Mouse (Mus musculus): ENCODE measurements around the gene Serpina3a. TPM values are rescaled to one million over a fixed set of nuclear protein-coding genes. Genes with fewer than 3 reads are reported as not detected.

The Serpina3a gene
- total and polyA plus RNA-seq, 3 experiments, result not detected

DNA sequence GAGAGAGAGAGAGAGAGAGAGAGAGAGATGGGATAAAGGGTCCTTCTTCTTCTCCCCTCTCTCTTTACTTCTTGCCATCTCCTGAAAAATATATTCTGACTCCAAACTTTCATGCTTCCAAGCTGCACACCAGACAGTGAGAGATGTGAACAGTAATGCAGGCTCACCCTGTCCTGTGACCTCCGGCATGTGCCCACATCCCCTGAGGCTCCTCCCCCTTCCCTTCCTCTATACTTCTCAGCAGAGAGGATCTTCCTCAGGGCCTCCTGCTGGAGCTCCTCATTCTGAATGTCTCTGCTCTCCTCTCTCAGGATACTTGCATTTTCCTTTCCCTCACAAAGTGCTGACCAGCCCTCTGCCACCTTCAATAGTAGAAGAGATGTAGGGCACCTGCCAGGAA, 29.9 kb downstream of the Serpina3a start:
- Histone ChIP-seq H3K27me3 (ENCODE audit: control insufficient read depth in 1 of 2, insufficient read depth in 2 of 2, low read length in 2 of 2) (no peaks in the 10 kb centered on the region), H3K9me3 (replicated peaks; ENCODE audit: insufficient read depth, low read length) (no peaks in the 10 kb centered on the region)
- no peak for DNase-seq (ENCODE audit: low read depth, low spot score)

DNA sequence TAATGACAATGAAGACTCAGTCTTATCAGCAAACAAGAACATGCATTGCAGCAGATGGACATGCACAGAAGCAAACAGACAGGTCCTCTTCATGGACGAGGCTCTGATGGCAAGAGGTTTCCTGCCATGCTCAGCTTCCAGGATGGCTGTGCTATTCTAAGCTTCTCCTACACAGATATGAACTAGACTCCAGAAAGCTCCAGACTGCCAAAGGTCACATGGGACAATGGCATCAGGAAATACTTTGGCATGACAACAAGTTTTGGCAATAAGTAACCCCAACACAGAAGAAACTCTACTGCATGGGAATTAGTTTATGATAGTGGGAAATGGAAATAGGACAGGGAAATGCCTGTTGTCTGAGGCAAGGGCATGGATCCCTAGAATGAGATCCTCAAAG, 30.8 kb downstream of the Serpina3a start:
- Histone ChIP-seq H3K36me3 (ENCODE audit: control insufficient read depth in 1 of 2, insufficient read depth in 2 of 2, low read length in 2 of 2) (no peaks in the 10 kb centered on the region), H3K9ac (ENCODE audit: control insufficient read depth, low read depth, low read length, poor library complexity, severe bottlenecking) (no peak overlapping the region), H3K4me1 (ENCODE audit: control insufficient read depth in 1 of 2, insufficient read depth in 2 of 2, low read length in 2 of 2) (no peaks in the 10 kb centered on the region), H3K27ac (ENCODE audit: control insufficient read depth, low read depth, low read length) (no peak overlapping the region), H3K9me3 (replicated peaks; ENCODE audit: insufficient read depth, low read length) (no peaks in the 10 kb centered on the region), H3K4me3 (ENCODE audit: control insufficient read depth in 1 of 2, insufficient read depth in 1 of 2, low read depth in 2 of 2, low read length in 2 of 2) (no peak overlapping the region), H3K79me2 (ENCODE audit: control insufficient read depth, insufficient read depth, low read length, poor library complexity) (no peaks in the 10 kb centered on the region), H3K27me3 (ENCODE audit: control insufficient read depth in 1 of 2, insufficient read depth in 2 of 2, low read length in 2 of 2) (no peaks in the 10 kb centered on the region)
- no peak for DNase-seq (ENCODE audit: low read depth, low spot score)
- TF ChIP-seq RAD21 (IDR thresholded peaks at IDR 0.05; ENCODE audit: low read depth, low read length), result no peak

More for the DNA sequence above, 29.9 kb downstream of the Serpina3a start:
- no peak overlapping the region for H3K27ac ChIP-seq (ENCODE audit: control insufficient read depth, low read depth, low read length)
- H3K36me3 ChIP-seq (ENCODE audit: control insufficient read depth in 1 of 2, insufficient read depth in 2 of 2, low read length in 2 of 2), result no peaks in the 10 kb centered on the region
- no peak overlapping the region for H3K4me3 ChIP-seq (ENCODE audit: control insufficient read depth in 1 of 2, insufficient read depth in 1 of 2, low read depth in 2 of 2, low read length in 2 of 2)
- H3K79me2 ChIP-seq (ENCODE audit: control insufficient read depth, insufficient read depth, low read length, poor library complexity), result no peaks in the 10 kb centered on the region
- H3K4me1 ChIP-seq (ENCODE audit: control insufficient read depth in 1 of 2, insufficient read depth in 2 of 2, low read length in 2 of 2), result no peaks in the 10 kb centered on the region
- no peak for TF ChIP-seq MYB (IDR thresholded peaks at IDR 0.05; ENCODE audit: low read depth, low read length)
- no peak for TF ChIP-seq USF1 (IDR thresholded peaks at IDR 0.05; ENCODE audit: low read depth, low read length)
- TF ChIP-seq GABPA (IDR thresholded peaks at IDR 0.05; ENCODE audit: low read depth, low read length), result no peak
- no peak for TF ChIP-seq TAL1 (IDR thresholded peaks at IDR 0.05; ENCODE audit: low read length)
- H3K9ac ChIP-seq (ENCODE audit: control insufficient read depth, low read depth, low read length, poor library complexity, severe bottlenecking), result no peak overlapping the region

DNA sequence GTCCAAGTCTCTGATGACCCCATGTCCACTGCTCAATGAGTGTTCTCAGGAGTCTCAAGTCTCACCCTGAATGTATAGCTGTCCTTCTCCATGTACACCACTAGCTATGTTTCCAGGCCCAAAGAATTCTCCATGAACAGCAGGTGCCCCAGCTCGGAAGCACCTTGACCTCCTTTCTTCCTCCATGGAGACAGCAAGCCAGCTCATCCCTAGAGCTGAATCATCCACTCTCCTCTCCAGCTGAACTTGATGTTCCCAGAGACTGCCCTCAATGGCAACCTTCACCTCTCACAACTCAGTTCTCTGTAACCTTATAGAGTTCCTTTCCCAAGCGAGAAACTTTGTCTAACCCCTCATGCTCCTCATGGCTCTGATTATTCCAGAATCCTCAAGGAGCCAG, 33.0 kb downstream of the Serpina3a start:
- DNase-seq (ENCODE audit: low read depth, low spot score), result no peak
- TF ChIP-seq ZC3H11A (IDR thresholded peaks at IDR 0.05; ENCODE audit: low read depth, low read length) (no peak), EP300 (IDR thresholded peaks at IDR 0.05; ENCODE audit: low read depth in 1 of 2, low read length in 2 of 2) (no peak), RAD21 (IDR thresholded peaks at IDR 0.05; ENCODE audit: low read depth, low read length) (no peak), POLR2AphosphoS5 (IDR thresholded peaks at IDR 0.05; ENCODE audit: borderline replicate concordance, low read depth, low read length) (no peak), MEF2A (IDR thresholded peaks at IDR 0.05; ENCODE audit: extremely low read depth, insufficient replicate concordance, low read depth, low read length, poor library complexity, severe bottlenecking) (no peak), NRF1 (IDR thresholded peaks at IDR 0.05; ENCODE audit: insufficient read depth, low read depth, low read length, poor library complexity, severe bottlenecking) (no peak), TCF12 (IDR thresholded peaks at IDR 0.05; ENCODE audit: low read depth, low read length) (no peak), MYC (IDR thresholded peaks at IDR 0.05; ENCODE audit: low read depth, low read length) (no peak), POLR2AphosphoS2 (IDR thresholded peaks at IDR 0.05; ENCODE audit: low read length) (no peak), ZNF384 (IDR thresholded peaks at IDR 0.05; ENCODE audit: low read depth, low read length) (no peak), ETS1 (IDR thresholded peaks at IDR 0.05; ENCODE audit: low read depth, low read length) (no peak), MXI1 (IDR thresholded peaks at IDR 0.05; ENCODE audit: low read depth, low read length) (no peak), CTCF (IDR thresholded peaks at IDR 0.05 in 2 of 3, conservative IDR thresholded peaks at IDR 0.05 in 1 of 3; ENCODE audit: control insufficient read depth in 1 of 3, insufficient read depth in 1 of 3, low read depth in 2 of 3, low read length in 3 of 3, poor library complexity in 1 of 3, severe bottlenecking in 1 of 3) (no peak), CHD1 (IDR thresholded peaks at IDR 0.05; ENCODE audit: low read depth, low read length) (no peak), GATA1 (IDR thresholded peaks at IDR 0.05; ENCODE audit: low read depth, low read length) (no peak), ELF1 (IDR thresholded peaks at IDR 0.05; ENCODE audit: low read depth, low read length) (no peak), TBP (IDR thresholded peaks at IDR 0.05; ENCODE audit: low read depth, low read length) (no peak), MAZ (IDR thresholded peaks at IDR 0.05; ENCODE audit: low read depth, low read length) (no peak), MAX (IDR thresholded peaks at IDR 0.05; ENCODE audit: low read length) (no peak)
- no peaks in the 10 kb centered on the region for H3K27me3 ChIP-seq (ENCODE audit: control insufficient read depth in 1 of 2, insufficient read depth in 2 of 2, low read length in 2 of 2)

More for the DNA sequence above, 33.0 kb downstream of the Serpina3a start:
- no peak overlapping the region for H3K27ac ChIP-seq (ENCODE audit: control insufficient read depth, low read depth, low read length)
- no peaks in the 10 kb centered on the region for H3K4me1 ChIP-seq (ENCODE audit: control insufficient read depth in 1 of 2, insufficient read depth in 2 of 2, low read length in 2 of 2)
- H3K79me2 ChIP-seq (ENCODE audit: control insufficient read depth, insufficient read depth, low read length, poor library complexity), result no peaks in the 10 kb centered on the region
- no peak overlapping the region for H3K9ac ChIP-seq (ENCODE audit: control insufficient read depth, low read depth, low read length, poor library complexity, severe bottlenecking)
- H3K36me3 ChIP-seq (ENCODE audit: control insufficient read depth in 1 of 2, insufficient read depth in 2 of 2, low read length in 2 of 2), result no peaks in the 10 kb centered on the region
- no peak overlapping the region for H3K4me3 ChIP-seq (ENCODE audit: control insufficient read depth in 1 of 2, insufficient read depth in 1 of 2, low read depth in 2 of 2, low read length in 2 of 2)
- no peaks in the 10 kb centered on the region for H3K9me3 ChIP-seq (replicated peaks; ENCODE audit: insufficient read depth, low read length)
